Mouse (Mus musculus): ENCODE results near the gene Ache. TPM values are rescaled to one million over a fixed set of nuclear protein-coding genes. Genes with fewer than 3 reads are reported as not detected.

The Ache gene
- total and polyA plus RNA-seq, 3 experiments, result 0.13 to 0.23 TPM; not detected in 1

- H3K27me3 ChIP-seq (replicated peaks), result no peaks in the 10 kb centered on the region
- peaks cover 6% of the 10 kb centered on the region for H3K9me3 ChIP-seq (replicated peaks; ENCODE audit: low read length)
- in situ Hi-C loops (cut with MboI; ENCODE audit: low pct_ligation_motif_present, low pct_unique_long_range_greater_than_20kb, low sequenced_read_pairs) (no loop called here), dilution Hi-C loops (cut with MboI; ENCODE audit: extremely low pct_ligation_motif_present, extremely low pct_unique_long_range_greater_than_20kb, low sequenced_read_pairs) (no loop called here)
- no peak overlapping the region for H3K9ac ChIP-seq (ENCODE audit: insufficient read depth, low read depth)
- no peak for DNase-seq (ENCODE audit: extremely low read depth)
- H3K27ac ChIP-seq (ENCODE audit: insufficient read depth, low read depth), result no peak overlapping the region
- peaks cover 4 to 35% of the 10 kb centered on the region in 2 experiments; a peak in 3 of 4 replicates for H3K4me1 ChIP-seq (ENCODE audit: control insufficient read depth in 1 of 2, insufficient read depth in 2 of 2)
- H3K79me2 ChIP-seq (replicated peaks; ENCODE audit: control insufficient read depth, extremely low read depth, insufficient read depth, poor library complexity, severe bottlenecking), result peaks cover 57% of the 10 kb centered on the region
- no peak overlapping the region for H3K4me3 ChIP-seq (replicated peaks in 1 of 3; ENCODE audit: low read depth in 2 of 3, low read length in 2 of 3, poor library complexity in 1 of 3)
- H3K36me3 ChIP-seq (replicated peaks in 1 of 2; ENCODE audit: control insufficient read depth in 1 of 2, insufficient read depth in 1 of 2, low read length in 1 of 2), result peaks cover 47 to 70% of the 10 kb centered on the region in 2 experiments
- no peak for TF ChIP-seq KAT2A (IDR thresholded peaks at IDR 0.05; ENCODE audit: insufficient replicate concordance, low read length)
- no peak for TF ChIP-seq NELFE (IDR thresholded peaks at IDR 0.05; ENCODE audit: low read depth, low read length)
- TF ChIP-seq E2F4 (IDR thresholded peaks at IDR 0.05; ENCODE audit: insufficient replicate concordance, low read depth, low read length), result no peak
- TF ChIP-seq ZC3H11A (IDR thresholded peaks at IDR 0.05; ENCODE audit: low read depth, low read length), result no peak
- TF ChIP-seq JUND (conservative IDR thresholded peaks at IDR 0.05; ENCODE audit: low read depth, low read length), result no peak
- no peak for TF ChIP-seq MYC (IDR thresholded peaks at IDR 0.05; ENCODE audit: low read depth, low read length)
- TF ChIP-seq MEF2A (IDR thresholded peaks at IDR 0.05; ENCODE audit: borderline replicate concordance, low read depth, low read length), result no peak
- no peak for TF ChIP-seq POLR2A (IDR thresholded peaks at IDR 0.05; ENCODE audit: low read depth, low read length)
- no peak for TF ChIP-seq RCOR1 (conservative IDR thresholded peaks at IDR 0.05; ENCODE audit: low read depth, low read length)
- TF ChIP-seq ZKSCAN1 (IDR thresholded peaks at IDR 0.05; ENCODE audit: borderline replicate concordance, low read depth, low read length), result no peak
- TF ChIP-seq SIN3A (IDR thresholded peaks at IDR 0.05; ENCODE audit: low read length), result no peak
- no peak for TF ChIP-seq CHD1 (IDR thresholded peaks at IDR 0.05; ENCODE audit: low read depth, low read length)
- peak overlapping the region; percentile 93; the same call in 1 of the 2 replicates for H3K4me2 ChIP-seq (ENCODE audit: insufficient read depth, low read depth, poor library complexity, severe bottlenecking)
Measured at GRCm38 (mm10) chr5:137304165-137304564, 16.8 kb downstream of the Ache start.

DNA sequence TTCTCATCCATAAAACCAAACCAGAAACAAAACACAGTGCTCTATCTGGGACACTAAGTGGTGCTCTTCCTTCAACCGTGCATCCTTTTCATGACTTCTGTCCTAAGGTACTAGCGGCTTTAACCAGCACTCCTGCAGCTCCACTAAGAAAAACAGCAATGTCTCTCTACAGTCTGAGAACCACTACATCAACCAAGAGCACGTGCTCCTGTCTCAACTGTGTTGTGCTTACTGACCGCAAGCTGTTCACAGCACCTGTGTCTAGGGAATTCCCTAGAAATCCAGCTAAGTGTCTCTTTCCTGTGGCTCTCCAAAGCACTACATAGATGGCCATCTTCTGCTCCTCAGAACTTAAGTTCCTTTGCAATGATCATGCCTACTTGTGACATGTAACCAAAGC, 17.5 kb downstream of the Ache start:
- peak overlapping the region; percentile 89 for H3K9ac ChIP-seq (ENCODE audit: insufficient read depth, low read depth)
- no peak overlapping the region for H3K27ac ChIP-seq (ENCODE audit: insufficient read depth, low read depth)
- H3K79me2 ChIP-seq (replicated peaks; ENCODE audit: control insufficient read depth, extremely low read depth, insufficient read depth, poor library complexity, severe bottlenecking), result peaks cover 57% of the 10 kb centered on the region
- dilution Hi-C loops (cut with MboI; ENCODE audit: extremely low pct_ligation_motif_present, extremely low pct_unique_long_range_greater_than_20kb, low sequenced_read_pairs) (no loop called here), in situ Hi-C loops (cut with MboI; ENCODE audit: low pct_ligation_motif_present, low pct_unique_long_range_greater_than_20kb, low sequenced_read_pairs) (no loop called here)
- H3K4me3 ChIP-seq (replicated peaks in 1 of 3; ENCODE audit: low read depth in 2 of 3, low read length in 2 of 3, poor library complexity in 1 of 3), result peak overlapping the region in 1 of 3 experiments; percentile 82
- peaks cover 6% of the 10 kb centered on the region for H3K9me3 ChIP-seq (replicated peaks; ENCODE audit: low read length)
- H3K4me1 ChIP-seq (ENCODE audit: control insufficient read depth in 1 of 2, insufficient read depth in 2 of 2), result peaks cover 7 to 41% of the 10 kb centered on the region in 2 experiments
- no peak for DNase-seq (ENCODE audit: extremely low read depth)
- peak; percentile 83 for TF ChIP-seq BHLHE40 (IDR thresholded peaks at IDR 0.05; ENCODE audit: low read depth, low read length)
- peak; percentile 56; the same call in 1 of the 2 replicates for TF ChIP-seq MXI1 (IDR thresholded peaks at IDR 0.05; ENCODE audit: low read depth, low read length)
- peak in 1 of 2 experiments; percentile 1; a peak in 1 of 4 replicates for TF ChIP-seq CTCF (conservative IDR thresholded peaks at IDR 0.05 in 1 of 2, IDR thresholded peaks at IDR 0.05 in 1 of 2; ENCODE audit: low read depth in 2 of 2, low read length in 2 of 2)
- TF ChIP-seq MAX (IDR thresholded peaks at IDR 0.05; ENCODE audit: low read length), result peak; percentile 88
- no peak for TF ChIP-seq MEF2A (IDR thresholded peaks at IDR 0.05; ENCODE audit: borderline replicate concordance, low read depth, low read length)
- peak; percentile 66; the same call in 1 of the 2 replicates for TF ChIP-seq MYC (IDR thresholded peaks at IDR 0.05; ENCODE audit: low read depth, low read length)
- no peak for TF ChIP-seq CHD1 (IDR thresholded peaks at IDR 0.05; ENCODE audit: low read depth, low read length)
- peaks cover 41 to 70% of the 10 kb centered on the region in 2 experiments for H3K36me3 ChIP-seq (replicated peaks in 1 of 2; ENCODE audit: control insufficient read depth in 1 of 2, insufficient read depth in 1 of 2, low read length in 1 of 2)
- peak overlapping the region; percentile 93 for H3K4me2 ChIP-seq (ENCODE audit: insufficient read depth, low read depth, poor library complexity, severe bottlenecking)
- H3K27me3 ChIP-seq (replicated peaks), result no peaks in the 10 kb centered on the region

Measured in CH12.LX (cell line).